Mouse (Mus musculus) midbrain, embryonic 11.5 days (tissue): Measurements from ENCODE around the gene Ptprn. TPM values are rescaled to one million over a fixed set of nuclear protein-coding genes. Genes with fewer than 3 reads are reported as not detected.

Experiments
- ATAC-seq: fragments of 200-750 bp; cut with Nextera tagmentation; 2 replicates; pipeline ENCODE4 v1.8.0; 2017; ENCODE audit warnings: moderate TSS enrichment, moderate library complexity; ENCODE audit not compliant: low FRiP score
- DNase-seq: peaks from one replicate; pipeline ENCODE4 v3.0.0; 2015; ENCODE audit warnings: low spot score; ENCODE audit errors: missing footprints
- H3K27ac ChIP-seq: fragments of 300-500 bp; sonication (generic); 2 replicates; pipeline ENCODE4 v1.5.1; 2014; ENCODE audit warnings: low read depth, low read length
- H3K27me3 ChIP-seq: fragments of 300-500 bp; sonication (generic); 2 replicates; pipeline ENCODE4 v1.6.1; 2014; ENCODE audit warnings: mild to moderate bottlenecking, low read length, moderate library complexity, mixed read lengths; ENCODE audit not compliant: control insufficient read depth, insufficient read depth
- H3K36me3 ChIP-seq: fragments of 300-500 bp; sonication (generic); 2 replicates; pipeline ENCODE4 v1.6.1; 2014; ENCODE audit warnings: mild to moderate bottlenecking, low read length, moderate library complexity, mixed read lengths; ENCODE audit not compliant: control insufficient read depth, insufficient read depth
- H3K4me1 ChIP-seq: fragments of 300-500 bp; sonication (generic); 2 replicates; pipeline ENCODE4 v1.6.1; 2014; ENCODE audit warnings: low read length; ENCODE audit not compliant: control insufficient read depth, insufficient read depth
- H3K4me2 ChIP-seq: fragments of 300-500 bp; sonication (generic); 2 replicates; pipeline ENCODE4 v1.6.1; 2014; ENCODE audit warnings: mild to moderate bottlenecking, moderate library complexity
- H3K4me3 ChIP-seq: fragments of 300-500 bp; sonication (generic); 2 replicates; pipeline ENCODE4 v1.5.1; 2014; ENCODE audit warnings: low read depth, low read length
- H3K9ac ChIP-seq: fragments of 300-500 bp; sonication (generic); 2 replicates; pipeline ENCODE4 v1.6.1; 2014; ENCODE audit warnings: low read length
- H3K9me3 ChIP-seq: fragments of 300-500 bp; sonication (generic); 2 replicates; pipeline ENCODE4 v1.6.1; 2016; ENCODE audit warnings: low read length; ENCODE audit not compliant: control insufficient read depth
- WGBS: fragments of 180-500 bp; shearing (Covaris S2); extraction: QIAGEN DNeasy Blood & Tissue Kit; methylation state at CpG from one replicate; pipeline ENCODE4 v1.1.7; 2014; 5-methylcytosine and 5-hydroxymethylcytosine counted together
- microRNA-seq: library from miRNA; unstranded; fragments of <30 nt; microRNA quantifications from one replicate; pipeline ENCODE4, GENCODE M21; 2017
- polyA plus RNA-seq: library from polyadenylated mRNA; unstranded; fragments of >200 nt; fragmentation: Nextera tagmentation; extraction: Ambion mirVana; gene quantifications from 2 replicates; pipeline ENCODE4 v1.2.1, GENCODE M21; 2014

Gene Ptprn
- polyA plus RNA-seq, 1 experiment from 2014 or later, result 4.2 TPM

DNA sequence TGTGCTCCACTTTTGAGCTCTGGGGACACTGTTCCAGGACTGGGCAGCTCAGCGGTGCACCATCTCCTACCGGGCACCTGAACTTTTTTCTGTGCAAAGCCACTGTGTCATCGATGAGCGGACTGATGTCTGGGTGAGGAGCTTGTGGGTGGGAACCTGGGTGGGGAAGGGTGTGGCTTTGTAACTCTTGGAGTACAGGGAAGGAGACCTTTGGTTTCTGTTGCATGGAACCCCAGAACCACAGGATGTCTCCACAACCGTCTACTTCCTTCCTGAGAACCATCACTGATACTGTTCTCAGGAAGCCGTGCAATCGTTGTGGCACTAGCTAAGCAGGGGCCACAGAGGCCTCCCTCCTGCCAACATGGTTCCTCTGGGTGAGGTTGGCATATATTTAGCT, 51.2 kb downstream of the Ptprn start:
- peaks cover 14% of the 10 kb centered on the region for H3K27me3 ChIP-seq
- WGBS, result 91% methylated on average over 7 of the region's 7 CpGs
- ATAC-seq (no peak), DNase-seq (no peak)
- H3K36me3 ChIP-seq, result peaks cover 4% of the 10 kb centered on the region; the same call in 1 of the 2 replicates
- no peak overlapping the region for H3K4me3 ChIP-seq
- no peak overlapping the region for H3K27ac ChIP-seq
- H3K4me2 ChIP-seq, result no peak overlapping the region
- H3K4me1 ChIP-seq, result peaks cover 20% of the 10 kb centered on the region
- H3K9me3 ChIP-seq, result no peaks in the 10 kb centered on the region
- no peak overlapping the region for H3K9ac ChIP-seq

DNA sequence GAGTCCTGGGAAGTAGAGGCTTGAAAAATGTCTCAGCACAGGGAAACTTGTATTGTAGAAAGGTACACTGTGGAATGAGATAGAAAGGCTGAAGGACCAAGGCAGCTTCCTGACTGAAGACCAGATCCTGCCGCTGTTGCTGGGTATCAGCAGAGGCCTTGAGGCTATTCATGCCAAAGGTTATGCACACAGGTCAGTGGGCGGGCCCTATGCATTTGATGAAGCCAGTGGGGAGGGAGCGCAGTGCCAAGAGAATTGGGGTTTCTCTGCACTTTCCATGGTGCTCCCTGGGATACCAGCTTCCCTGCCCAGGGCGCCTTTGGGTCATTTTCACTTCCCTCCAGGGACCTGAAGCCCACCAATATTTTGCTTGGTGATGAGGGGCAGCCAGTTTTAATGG, 51.8 kb downstream of the Ptprn start:
- Histone ChIP-seq H3K27ac (no peak overlapping the region), H3K9ac (no peak overlapping the region), H3K27me3 (peaks cover 9% of the 10 kb centered on the region), H3K4me3 (no peak overlapping the region), H3K4me1 (peaks cover 20% of the 10 kb centered on the region), H3K36me3 (peaks cover 4% of the 10 kb centered on the region; the same call in 1 of the 2 replicates), H3K9me3 (no peaks in the 10 kb centered on the region), H3K4me2 (no peak overlapping the region)
- DNase-seq (no peak), ATAC-seq (no peak)
- WGBS, result 87% methylated on average over 4 of the region's 4 CpGs

DNA sequence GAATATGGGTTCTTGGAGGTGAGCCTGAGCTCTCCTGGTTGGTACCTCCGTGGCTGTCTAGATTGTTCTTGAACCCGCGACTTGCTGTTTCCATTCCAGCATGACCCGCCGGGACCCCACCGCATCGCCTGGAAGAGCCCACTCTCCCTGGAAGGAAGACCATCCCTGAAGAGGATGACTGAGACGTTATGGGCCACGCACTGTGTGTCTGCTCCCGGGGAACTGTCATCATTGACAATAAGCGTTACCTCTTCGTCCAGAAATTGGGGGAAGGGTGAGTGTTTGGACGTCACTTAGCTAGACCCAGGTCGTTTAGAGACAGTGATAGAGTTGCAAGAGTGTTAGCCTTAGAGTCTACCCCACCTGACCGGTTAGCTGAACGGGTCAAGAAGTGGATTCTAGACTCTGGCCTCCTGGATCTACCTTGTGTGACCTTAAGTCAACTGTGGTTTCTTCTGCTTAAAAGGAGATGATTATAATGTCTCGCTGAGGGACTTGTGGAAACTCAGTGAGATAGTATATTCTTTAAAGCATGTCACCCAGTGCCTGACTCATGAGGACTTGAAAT, 53.1 kb downstream of the Ptprn start:
- Histone ChIP-seq H3K27me3 (peaks cover 2% of the 10 kb centered on the region; the same call in 1 of the 2 replicates), H3K36me3 (peaks cover 4% of the 10 kb centered on the region; the same call in 1 of the 2 replicates), H3K9ac (peak overlapping the region; percentile 95), H3K4me2 (peak overlapping the region; percentile 95), H3K4me3 (peak overlapping the region; percentile 99), H3K4me1 (peaks cover 20% of the 10 kb centered on the region), H3K27ac (no peak overlapping the region), H3K9me3 (no peaks in the 10 kb centered on the region)
- 12% methylated on average over 17 of the region's 17 CpGs for WGBS
- DNase-seq, result no peak
- ATAC-seq, result peak; percentile 26; the same call in 1 of the 2 replicates

DNA sequence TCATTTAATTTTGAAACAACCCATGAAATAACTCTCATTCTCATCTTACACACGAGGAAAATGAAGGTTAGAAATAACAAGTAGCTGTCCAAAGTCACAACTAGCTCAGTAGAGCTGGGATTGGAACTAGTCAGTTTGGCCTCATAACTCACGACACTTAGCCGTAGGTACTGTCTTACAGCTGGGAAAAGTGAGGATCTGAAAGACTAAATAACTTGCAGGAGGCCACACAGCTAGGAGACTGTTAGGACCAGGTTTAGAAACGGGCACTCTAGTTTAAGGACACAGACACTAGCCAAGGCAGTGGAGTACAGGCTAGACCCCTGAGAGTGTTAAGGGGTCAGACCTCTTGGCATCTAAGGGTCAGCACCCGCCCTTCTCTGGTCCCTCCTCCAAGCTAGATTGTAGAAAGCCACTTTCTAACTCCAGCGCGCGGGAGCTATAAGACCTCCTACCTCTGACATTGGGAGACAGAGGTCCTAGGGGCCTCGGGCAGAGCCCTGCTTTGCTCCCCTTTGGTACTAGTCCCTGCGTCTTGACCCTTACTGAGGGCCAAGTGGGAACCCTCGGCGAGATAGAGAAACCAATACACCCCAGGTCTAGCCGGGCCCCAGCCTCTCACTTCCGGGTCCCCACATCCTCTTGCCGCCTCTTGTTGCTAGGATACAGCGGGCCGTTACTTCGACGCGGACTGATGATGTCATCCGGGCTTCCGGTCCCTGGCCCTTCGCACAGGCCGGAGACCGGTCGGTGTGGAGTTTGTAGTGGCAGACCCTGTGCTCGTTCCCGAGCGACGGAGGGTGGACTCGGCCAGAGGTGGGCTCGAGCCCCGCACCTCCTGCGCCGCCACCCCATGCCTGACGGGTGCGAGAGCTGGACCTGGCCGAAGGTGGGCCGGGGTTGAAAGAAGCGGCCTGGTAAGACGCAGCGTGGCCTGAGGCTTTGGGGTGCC, 53.9 kb downstream of the Ptprn start, which contains the start of the genes Glb1l and Stk16:
Gene Glb1l (minus strand): TSS at position 678 of the 952 bp plus-strand sequence.
Gene Stk16 (plus strand): TSS at position 703 of the 952 bp plus-strand sequence.
- peak within 1 kb of the TSS; percentile 99 for H3K4me3 ChIP-seq
- ATAC-seq (peak; percentile 98), DNase-seq (peak; percentile 99)
- peaks cover 2% of the 10 kb centered on the region; the same call in 1 of the 2 replicates for H3K27me3 ChIP-seq
- peaks cover 20% of the 10 kb centered on the region for H3K4me1 ChIP-seq
- H3K9me3 ChIP-seq, result no peaks in the 10 kb centered on the region
- H3K27ac ChIP-seq, result no peak within 1 kb of the TSS
- 6% methylated on average over 42 of the region's 42 CpGs for WGBS
- peak within 1 kb of the TSS; percentile 95 for H3K4me2 ChIP-seq
- H3K9ac ChIP-seq, result peak within 1 kb of the TSS; percentile 95
- peaks cover 4% of the 10 kb centered on the region; the same call in 1 of the 2 replicates for H3K36me3 ChIP-seq

DNA sequence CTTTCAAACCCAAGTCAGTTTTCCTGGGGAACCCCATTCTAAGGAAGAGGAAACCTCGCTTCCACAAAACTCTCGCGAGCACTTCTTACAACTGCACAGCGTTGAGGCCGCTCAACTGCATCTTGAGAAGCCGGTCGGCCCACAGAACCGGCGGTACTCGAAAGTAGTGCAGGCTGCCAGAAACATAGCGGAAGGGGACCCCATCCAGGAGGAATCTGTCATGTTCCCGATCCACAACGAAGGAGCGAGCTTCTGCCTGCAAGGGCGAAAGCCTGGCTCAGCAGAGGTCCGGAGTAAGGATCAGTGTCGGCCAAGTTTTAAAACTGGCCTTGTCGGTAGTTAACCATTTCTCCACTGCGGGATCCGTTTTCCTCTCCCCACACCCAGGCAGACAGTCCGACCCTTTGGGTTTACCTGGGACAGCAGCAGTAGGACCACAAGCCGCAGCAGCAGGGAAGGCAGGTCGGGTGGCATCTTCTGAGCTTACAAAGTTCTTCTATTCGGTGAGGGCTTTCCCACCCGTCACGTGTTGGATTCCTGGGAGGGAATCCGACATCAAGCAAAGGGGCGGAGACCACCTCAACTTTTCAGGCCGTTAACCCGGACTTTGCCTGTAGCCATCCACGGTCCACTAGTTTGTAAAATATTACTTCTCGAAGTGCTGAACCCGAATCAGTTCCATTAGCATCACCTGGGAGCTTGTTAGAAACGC, 55.2 kb downstream of the Ptprn start:
- H3K9me3 ChIP-seq, result no peaks in the 10 kb centered on the region
- H3K4me2 ChIP-seq, result peak overlapping the region; percentile 59
- H3K27me3 ChIP-seq, result peaks cover 2% of the 10 kb centered on the region; the same call in 1 of the 2 replicates
- H3K27ac ChIP-seq, result no peak overlapping the region
- H3K36me3 ChIP-seq, result no peaks in the 10 kb centered on the region; the same call in 1 of the 2 replicates
- H3K4me3 ChIP-seq, result peak overlapping the region; percentile 30
- DNase-seq, result no peak
- peaks cover 20% of the 10 kb centered on the region for H3K4me1 ChIP-seq
- peak overlapping the region; percentile 62 for H3K9ac ChIP-seq
- WGBS, result 14% methylated on average over 34 of the region's 34 CpGs
- no peak for ATAC-seq

DNA sequence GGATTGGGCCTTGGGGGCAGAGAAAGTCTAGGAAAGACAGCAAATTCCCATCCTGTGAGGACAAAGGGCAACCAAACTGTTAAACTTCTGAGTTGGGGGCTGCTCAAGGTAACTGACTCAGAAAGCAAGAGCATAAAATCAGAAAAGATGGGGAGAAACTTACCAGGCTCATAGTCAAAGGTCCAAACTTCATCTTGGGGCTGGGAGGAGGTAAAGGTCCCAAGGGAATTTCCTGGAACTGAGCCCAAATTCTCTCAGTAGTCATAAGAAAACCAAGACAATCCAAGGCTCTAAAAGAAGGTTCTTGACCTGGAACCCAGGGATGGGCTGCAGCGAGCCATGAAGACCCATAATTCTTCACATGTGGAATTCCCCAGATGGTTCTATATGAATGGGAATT, 63.1 kb downstream of the Ptprn start:
- DNase-seq (no peak), ATAC-seq (no peak)
- Histone ChIP-seq H3K27me3 (no peaks in the 10 kb centered on the region), H3K4me1 (no peaks in the 10 kb centered on the region), H3K9me3 (no peaks in the 10 kb centered on the region), H3K4me2 (no peak overlapping the region), H3K36me3 (peaks cover 13% of the 10 kb centered on the region), H3K27ac (no peak overlapping the region), H3K9ac (no peak overlapping the region), H3K4me3 (no peak overlapping the region)
- 94% methylated on average over 1 of the region's 1 CpGs for WGBS

Small RNA genes lying within 50 kb of the gene (microRNA-seq; reads per million reads assigned to microRNA genes)
- not detected for gene Gm27943

Other genes starting within 250 kb of the Ptprn start
- 12.9 and 13.0 TPM in 2 replicates for gene Nhej1, start 139.3 kb downstream of the Ptprn start, polyA plus RNA-seq
- gene Slc23a3, start 130.6 kb downstream of the Ptprn start, polyA plus RNA-seq, result not detected in 2 replicates
- gene Cnppd1, start 121.8 kb downstream of the Ptprn start, polyA plus RNA-seq, result 45.5 and 49.8 TPM in 2 replicates
- 55.1 and 58.3 TPM in 2 replicates for gene Retreg2, start 121.7 kb downstream of the Ptprn start, polyA plus RNA-seq
- gene Zfand2b, start 95.9 kb downstream of the Ptprn start, polyA plus RNA-seq, result 30.1 and 33.6 TPM in 2 replicates
- gene Abcb6, start 84.1 kb downstream of the Ptprn start, polyA plus RNA-seq, result 25.3 and 29.2 TPM in 2 replicates
- 14.3 and 14.4 TPM in 2 replicates for gene Ankzf1, start 72.4 kb downstream of the Ptprn start, polyA plus RNA-seq
- 17.3 and 18.8 TPM in 2 replicates for gene Atg9a, start 72.3 kb downstream of the Ptprn start, polyA plus RNA-seq
- 18.3 and 19.4 TPM in 2 replicates for gene Glb1l, start 53.7 kb downstream of the Ptprn start, polyA plus RNA-seq
- 110 and 116 TPM in 2 replicates for gene Stk16, start 53.7 kb downstream of the Ptprn start, polyA plus RNA-seq
- 7.9 and 9.6 TPM in 2 replicates for gene Tuba4a, start 44.6 kb downstream of the Ptprn start, polyA plus RNA-seq
- gene A630095N17Rik, start 32.4 kb downstream of the Ptprn start, polyA plus RNA-seq, result not detected in 2 replicates
- gene Dnajb2, start 28.1 kb downstream of the Ptprn start, polyA plus RNA-seq, result 15.9 and 18.1 TPM in 2 replicates
- 28.5 and 34.8 TPM in 2 replicates for gene Resp18, start 13.9 kb upstream of the Ptprn start, polyA plus RNA-seq
- 149 TPM in 2 replicates for gene Dnpep, start 53.5 kb upstream of the Ptprn start, polyA plus RNA-seq
- 0.52 and 0.68 TPM in 2 replicates for gene Des, start 95.8 kb upstream of the Ptprn start, polyA plus RNA-seq
- gene Speg, start 110.8 kb upstream of the Ptprn start, polyA plus RNA-seq, result 13.4 and 15.2 TPM in 2 replicates
- gene Gmppa, start 171.4 kb upstream of the Ptprn start, polyA plus RNA-seq, result 56.1 and 56.4 TPM in 2 replicates
- 4.6 and 5.9 TPM in 2 replicates for gene Asic4, start 185.9 kb upstream of the Ptprn start, polyA plus RNA-seq
- 15.2 and 20.8 TPM in 2 replicates for gene Chpf, start 214.8 kb upstream of the Ptprn start, polyA plus RNA-seq
- gene Tmem198, start 215.0 kb upstream of the Ptprn start, polyA plus RNA-seq, result 11.6 and 13.0 TPM in 2 replicates
- 31.0 and 33.2 TPM in 2 replicates for gene Obsl1, start 241.9 kb upstream of the Ptprn start, polyA plus RNA-seq
- 1.3 and 1.6 TPM in 2 replicates for gene Inha, start 242.6 kb upstream of the Ptprn start, polyA plus RNA-seq